Mouse (Mus musculus) frontal cortex, adult (tissue): ENCODE data around the gene Rhoh.

Source experiments
- ATAC-seq: cut with Nextera tagmentation; 2 replicates; pipeline ENCODE4 v1.9.2; 2017; ENCODE audit warnings: mild to moderate bottlenecking, moderate library complexity, mixed read lengths; ENCODE audit not compliant: low TSS enrichment

Gene Rhoh

DNA sequence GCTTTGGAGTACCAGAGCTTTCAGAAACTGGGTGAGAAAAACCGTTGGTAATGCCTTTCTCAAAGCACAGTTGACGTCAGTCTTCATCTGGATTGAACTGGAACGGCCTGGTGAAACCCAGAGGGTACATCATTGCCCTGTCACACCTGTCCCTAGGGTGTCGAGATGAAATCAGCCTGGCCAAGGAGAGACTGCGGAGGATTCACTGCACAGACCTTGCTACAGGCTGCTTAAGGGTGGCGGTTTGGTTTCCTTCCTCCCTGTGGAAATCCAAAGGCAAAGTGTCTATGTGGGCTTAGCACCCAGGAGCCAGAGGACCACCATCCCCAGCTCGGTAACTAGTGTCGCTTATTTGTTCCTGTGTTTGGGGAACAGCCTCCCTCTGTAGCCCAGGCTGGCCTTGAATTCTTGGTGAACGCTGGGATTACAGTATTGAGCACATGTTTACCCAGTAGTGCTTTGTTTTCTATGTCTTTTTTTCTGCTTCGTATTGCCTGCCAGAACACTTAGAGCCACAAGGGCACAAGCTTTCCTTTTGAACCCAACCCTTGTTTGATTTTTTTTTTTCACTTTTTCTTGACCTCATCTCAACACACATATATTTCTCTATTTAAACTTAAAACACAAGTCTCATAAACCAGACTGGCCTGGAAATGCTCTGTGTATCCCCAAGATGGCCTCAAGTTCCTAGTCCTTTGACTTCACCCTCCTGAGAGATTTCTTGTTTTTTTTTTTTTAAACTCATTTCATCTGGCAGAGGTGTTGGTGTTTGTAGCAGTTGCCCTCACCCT, at the start of gene Rhoh:
Rhoh (plus strand) TSS at position 60 of the 791 bp plus-strand sequence.
- ATAC-seq = no peak

DNA sequence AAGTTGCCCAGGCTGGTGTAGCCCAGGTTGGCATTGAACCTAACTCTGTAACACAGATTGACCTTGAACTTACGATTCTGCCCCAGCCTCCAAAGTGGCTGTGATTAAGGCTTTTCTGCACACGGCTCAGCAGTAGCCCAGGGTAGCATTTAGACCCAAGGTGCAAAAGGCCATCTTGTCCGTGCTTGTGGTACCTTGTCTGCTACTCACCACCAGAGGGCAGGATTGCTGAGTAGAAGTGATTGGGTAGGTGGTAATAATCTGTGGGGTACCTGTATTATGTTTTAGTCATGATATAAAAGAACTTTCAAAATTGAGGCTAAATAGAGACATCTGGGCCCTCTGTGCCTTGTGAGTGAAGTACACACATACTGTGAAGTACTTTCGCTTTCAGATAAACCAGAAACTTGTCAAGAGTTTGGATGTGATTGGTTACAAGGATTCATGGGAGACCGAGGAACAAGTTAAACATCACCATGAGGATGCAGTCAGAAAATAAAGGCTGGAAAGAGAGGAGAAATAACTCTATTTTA, 37.3 kb upstream of the Rhoh start:
- no peak for ATAC-seq

DNA sequence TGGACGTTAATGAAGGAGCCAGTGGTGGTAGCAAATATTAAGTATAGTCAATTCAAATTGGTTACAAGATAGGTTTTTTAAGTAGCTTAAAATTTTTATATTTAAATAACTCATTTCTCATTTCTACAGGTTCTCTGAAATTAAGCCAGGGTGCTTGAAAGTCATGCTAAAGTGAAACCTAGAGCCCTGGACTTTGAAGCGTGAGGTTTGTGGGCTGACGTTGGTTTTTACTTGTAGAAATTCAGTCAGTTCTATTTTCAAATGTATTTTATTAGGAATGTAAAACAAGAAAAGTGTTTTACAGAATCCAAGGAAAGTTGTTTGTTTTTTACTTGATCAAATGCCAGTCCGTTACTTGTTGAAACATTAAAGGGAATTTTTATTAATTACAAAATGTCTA, 34.5 kb upstream of the Rhoh start:
- no peak for ATAC-seq

DNA sequence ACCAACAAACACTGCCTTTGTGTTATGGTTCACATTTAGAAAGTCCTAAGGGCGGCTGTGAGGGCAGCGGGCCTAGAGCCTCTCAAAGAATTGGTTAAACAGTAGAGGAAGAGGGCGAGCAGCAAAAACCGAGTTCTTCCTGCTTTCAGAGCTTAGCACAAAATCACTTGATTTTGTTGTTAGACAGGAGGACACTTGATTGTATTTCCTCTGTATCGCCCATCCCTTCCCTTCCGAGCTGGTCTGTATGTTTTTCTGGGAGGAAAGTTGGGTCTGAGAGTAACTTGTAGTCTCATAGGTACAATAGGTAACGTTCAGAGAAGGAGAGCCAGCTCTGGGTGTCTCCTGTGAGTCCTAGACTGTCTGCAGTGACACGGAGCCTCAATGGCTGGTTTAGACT, 33.9 kb upstream of the Rhoh start:
- no peak for ATAC-seq

DNA sequence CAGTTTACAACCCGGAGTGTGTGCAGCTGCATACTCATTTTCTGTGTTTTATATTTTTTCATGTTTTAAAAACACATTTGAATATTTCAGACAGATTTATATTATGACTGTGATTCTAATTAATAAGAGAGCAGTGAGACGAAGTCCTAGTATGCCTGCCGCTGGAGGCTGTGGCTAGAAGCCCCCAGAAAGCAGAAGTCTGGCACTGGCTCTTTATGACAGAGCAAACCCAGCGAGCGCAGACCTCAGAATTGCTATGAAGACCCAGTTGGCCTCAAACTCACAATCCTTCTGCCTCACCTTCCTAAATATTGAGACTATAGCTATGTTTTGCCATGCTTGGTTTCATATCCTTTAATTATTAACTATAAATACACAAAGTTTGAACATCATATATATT, 32.8 kb upstream of the Rhoh start:
- no peak for ATAC-seq

DNA sequence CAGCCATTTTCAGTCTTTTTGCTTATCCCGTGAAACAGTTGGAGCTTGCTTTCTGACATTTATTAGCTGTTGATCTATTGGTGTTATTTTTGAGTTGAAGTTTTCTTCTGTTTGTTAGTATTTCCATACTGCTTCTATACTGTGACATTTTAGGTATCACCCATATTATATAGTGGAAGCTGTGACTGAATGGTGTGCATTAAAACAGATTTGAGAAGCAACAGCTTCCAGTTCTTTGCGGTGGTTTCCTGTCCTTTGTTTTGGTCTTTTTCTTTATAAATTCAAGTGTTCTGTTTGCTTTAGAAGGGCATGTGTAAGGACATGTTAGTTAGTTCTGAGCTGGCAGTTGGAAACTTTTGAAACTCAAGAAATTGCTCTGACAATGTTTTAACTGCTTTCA, 32.0 kb upstream of the Rhoh start:
- ATAC-seq = no peak

DNA sequence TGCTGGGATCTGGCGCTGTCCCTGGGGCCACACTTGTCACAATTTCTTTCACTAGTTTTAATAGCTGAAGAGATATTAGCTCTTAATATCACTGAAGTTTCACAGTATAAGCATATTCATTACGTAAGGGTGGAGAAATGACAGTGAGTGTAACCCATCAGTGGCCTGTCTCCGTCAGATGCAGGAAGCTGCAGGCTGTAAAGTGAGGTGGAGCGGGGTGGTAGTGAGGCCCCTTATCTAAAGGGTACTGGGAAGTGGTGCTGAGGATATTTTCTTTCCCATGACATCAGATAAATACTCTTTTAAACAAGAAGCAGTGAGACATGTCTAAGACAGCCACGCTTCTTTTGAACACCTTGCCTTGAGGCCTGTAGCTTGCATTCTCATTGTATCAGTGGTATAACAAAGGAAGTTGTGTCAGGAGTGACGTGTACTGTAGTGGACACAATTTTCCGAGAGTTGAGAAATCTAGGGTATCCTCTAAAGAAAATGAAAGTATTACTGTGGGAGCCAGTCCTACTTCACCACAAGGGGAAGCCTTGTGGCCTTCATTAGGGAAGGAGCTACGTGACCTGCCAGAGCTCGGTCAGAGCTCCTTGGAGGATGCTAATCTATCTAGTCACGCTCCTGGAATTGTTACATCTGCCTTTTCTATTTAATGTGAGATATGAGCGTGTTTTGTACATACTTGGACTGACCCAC, 28.9 kb upstream of the Rhoh start:
- ATAC-seq = no peak

DNA sequence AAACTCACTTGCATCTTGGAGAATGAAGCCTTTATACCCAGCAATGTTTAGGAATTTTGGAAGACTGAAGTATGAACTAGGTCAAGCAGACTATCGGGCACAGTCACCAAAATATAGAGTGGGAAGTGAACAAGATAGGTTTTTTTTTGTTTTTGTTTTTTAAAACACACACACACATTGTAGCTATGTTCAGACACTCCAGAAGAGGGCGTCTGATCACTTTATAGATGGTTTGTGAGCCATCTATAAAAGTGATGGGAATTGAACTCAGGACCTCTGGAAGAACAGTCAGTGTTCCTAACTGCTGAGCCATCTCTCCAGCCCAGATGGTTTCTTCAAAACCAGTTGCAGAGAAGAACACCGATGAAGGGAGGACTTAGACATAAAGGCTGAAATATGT, 27.9 kb upstream of the Rhoh start:
- no peak for ATAC-seq

DNA sequence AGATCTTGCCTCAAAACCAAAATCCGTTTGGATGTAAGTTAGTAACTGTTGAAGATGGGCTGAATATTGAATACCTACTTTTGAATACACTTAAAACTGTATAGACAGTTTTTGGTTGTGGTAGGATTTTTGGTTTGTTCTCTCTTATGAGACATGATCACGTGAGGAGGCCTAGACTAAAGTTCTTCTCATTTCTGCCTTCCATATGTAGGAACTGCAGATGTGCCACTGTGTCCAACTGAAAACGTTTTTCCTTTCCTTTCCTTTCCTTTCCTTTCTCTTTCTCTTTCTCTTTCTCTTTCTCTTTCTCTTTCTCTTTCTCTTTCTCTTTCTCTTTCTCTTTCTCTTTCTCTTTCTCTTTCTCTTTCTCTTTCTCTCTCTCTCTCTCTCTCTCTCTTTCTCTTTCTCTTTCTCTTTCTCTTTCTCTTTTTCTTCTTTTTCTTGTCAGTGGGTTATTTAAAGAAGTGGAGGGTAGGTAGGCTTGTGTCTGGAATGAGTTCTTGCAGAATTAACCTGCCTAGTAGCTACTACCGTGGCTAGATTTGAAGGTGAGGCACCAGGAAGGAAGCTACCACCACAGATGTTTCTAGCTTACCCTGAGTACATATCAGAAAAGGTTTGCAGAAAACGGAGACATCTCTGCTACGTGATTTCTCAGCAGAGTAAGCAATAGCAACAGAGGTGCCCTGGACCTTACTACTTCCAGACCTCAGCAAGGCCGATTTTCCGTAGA, 27.1 kb upstream of the Rhoh start:
- no peak for ATAC-seq

DNA sequence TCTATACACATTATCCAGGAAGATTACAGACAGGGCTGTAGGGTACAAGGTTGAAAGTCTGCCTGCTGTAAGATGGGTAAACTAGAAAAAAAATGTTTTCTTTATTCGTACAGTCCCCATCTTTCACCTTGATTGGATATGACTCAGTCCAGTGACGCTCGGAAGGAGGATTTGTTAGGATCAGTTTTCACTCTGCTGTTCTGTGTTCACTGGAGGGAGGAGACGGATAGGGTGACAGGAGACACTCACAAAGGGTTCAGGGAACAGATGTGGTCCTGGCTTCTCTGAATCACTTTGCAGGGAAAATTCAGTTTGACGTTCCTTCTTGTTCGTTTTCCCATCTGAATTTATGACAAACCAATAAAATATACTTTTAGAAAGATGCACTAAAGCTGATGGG, 23.0 kb upstream of the Rhoh start:
- no peak for ATAC-seq

DNA sequence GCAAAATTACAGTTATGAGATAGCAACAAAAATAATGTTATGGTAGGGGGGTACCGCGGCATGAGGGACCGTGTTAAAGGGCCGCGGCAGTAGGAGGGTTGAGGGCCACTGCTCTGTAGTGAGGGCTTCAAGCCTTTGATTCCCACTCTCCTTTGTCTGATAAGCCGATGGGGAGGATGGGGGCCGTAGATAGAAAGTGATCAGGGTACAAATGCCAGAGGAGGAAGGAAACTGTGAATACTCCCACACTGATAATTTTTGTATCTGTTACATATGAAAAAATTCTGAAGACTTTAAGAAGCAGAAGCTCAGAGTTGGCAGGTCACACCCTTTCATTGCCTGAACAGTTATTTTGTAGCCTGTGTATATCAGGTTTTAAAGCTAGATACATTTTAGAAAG, 18.1 kb upstream of the Rhoh start:
- ATAC-seq = no peak

DNA sequence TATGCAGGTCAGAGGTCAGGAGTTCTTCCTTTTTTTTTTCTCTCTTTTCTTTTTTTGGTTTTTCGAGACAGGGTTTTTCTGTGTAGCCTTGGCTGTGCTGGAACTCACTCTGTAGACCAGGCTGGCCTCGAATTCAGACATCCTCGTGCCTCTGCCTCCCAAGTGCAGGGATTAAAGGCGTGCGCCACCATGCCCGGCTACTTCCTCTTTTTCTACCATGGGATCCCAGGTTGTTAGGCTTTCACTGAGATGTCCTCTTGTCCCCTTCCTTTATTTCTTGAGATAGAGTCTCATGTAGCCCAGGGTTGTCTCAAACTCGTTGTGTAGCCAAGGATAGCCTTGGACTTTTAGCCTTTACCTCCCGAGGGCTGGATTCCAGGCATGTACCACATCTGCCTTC, 14.5 kb upstream of the Rhoh start:
- no peak for ATAC-seq

DNA sequence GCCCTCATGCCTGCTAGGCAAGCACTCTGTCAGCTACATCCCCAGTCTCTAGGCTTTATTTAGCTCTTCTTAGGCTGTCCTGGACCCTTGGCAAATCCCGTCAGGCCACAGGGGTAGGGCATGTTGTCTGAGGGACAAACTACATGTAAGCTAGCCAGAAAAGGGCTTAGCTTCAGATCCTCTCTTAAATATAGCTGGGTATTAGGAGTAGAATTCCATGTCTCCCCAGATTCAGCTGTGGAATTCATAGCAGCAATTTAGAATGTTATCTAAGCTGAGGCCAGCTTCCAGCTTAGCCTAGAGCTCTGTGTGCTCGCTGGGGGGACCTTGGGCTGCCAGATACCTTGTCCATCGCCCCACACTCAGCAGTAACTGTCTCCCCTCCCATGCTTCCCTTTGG, 14.1 kb upstream of the Rhoh start:
- ATAC-seq = no peak

DNA sequence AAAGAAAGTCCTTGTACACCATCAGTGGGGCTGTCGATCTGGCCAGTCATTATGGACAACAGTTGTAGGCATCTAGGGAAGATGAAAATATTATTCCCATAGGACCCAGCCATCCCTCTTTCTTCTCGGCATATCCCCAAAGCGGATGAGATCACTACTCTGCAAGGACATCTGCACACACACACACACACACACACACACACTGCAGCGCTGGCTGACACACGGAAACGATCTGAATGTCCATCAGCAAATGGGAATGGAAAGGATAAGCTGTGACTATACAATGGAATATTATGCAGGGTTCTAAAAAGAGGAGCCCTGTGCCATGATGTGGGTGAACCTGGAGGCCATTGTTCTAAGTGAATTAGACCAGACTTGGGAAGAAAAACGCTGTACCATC, 13.4 kb upstream of the Rhoh start:
- no peak for ATAC-seq

DNA sequence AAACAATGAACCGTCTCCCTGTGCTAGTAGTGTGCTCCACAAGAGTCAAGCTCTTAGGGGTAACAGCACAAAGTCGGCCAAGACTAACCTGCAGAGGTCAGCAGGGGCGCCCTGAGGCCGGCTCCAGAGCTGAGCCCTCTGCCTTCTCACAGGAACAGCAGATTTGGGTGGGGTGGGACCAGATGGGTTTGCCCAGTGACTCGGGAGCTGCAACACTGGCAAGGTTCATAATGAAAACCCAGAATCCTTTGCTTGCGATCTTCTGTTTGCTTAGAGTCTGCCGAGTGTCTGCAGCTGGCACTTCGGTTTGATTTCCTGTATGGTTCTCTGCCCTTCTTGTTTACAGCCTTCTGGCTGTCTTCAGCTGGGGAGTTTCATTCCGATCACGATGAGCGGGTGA, 10.2 kb upstream of the Rhoh start:
- ATAC-seq = no peak

DNA sequence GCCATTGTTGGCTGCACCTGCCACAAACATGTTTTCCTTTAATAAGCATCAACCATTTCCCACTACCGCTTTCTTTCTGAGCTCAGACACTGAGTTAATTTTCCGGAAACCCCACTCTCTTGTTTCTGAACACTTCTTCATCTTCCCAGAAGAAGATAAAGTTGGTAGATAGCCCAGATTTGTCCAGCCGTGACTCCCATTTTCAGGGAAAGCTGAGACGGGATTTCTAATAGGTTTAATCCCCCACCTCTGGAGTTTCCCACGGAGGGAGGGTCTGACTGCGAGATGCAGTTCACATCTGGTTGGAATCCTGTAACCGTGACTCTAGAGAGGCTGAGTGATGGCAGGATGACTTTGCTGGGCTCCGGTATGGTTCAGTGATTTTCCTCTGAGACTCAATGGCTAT, 6.2 kb upstream of the Rhoh start:
- no peak for ATAC-seq

DNA sequence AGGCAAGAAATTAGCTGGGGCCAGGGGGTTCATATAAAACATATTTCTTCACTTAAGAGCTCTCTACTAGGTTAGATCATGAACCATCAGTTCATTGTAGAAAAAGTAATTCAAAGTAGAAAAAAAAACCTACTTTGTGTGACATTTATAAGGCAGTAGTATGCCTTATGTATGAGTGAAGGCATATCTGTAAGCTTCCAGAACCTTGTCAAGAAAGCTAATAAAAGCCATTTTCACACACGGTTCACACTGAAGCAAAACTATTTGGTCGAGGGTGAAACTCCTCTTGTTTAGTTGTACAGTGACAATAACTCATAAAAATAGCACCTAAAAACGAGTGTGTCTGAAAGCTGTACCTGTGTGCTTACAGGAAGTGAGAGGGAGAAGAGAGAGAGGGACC, 5.4 kb upstream of the Rhoh start:
- ATAC-seq = no peak

DNA sequence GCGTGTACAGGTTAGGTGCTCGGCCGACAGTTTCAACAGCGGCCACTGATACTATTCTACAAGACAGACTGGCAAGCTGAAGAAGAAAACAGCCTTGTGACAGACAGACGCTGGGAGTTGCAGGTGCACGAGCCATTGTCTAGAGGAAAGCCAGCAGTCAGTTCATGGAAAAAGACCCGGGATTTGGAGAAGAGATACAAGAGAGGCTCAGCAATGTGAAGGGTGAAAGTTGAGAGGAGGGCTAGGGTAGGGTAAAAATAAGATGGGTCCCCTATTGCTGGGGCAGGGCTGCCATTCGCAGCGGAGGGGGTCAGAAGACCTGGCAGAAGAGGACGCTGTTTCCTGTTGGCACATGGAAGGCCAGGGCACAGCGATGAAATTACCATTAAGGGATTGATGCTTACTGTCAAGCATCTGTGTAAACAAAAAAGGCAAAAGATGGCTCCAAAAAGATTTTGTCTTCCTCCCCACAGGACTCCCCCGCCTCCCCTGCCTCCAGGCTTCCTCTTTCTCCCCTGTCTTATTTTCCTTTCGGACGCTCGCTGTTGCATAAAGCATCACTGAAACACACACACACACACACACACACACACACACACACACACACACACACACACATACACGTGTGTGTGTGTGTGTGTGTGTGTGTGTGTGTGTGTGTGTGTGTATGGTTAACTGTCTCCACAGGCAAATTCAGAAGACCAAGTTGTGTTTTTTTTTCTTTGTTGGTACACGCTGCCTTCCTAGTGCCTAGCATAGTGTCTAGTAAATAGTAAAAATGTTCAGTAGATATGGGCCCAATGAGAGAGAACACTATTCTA, 4.2 kb upstream of the Rhoh start:
- no peak for ATAC-seq

DNA sequence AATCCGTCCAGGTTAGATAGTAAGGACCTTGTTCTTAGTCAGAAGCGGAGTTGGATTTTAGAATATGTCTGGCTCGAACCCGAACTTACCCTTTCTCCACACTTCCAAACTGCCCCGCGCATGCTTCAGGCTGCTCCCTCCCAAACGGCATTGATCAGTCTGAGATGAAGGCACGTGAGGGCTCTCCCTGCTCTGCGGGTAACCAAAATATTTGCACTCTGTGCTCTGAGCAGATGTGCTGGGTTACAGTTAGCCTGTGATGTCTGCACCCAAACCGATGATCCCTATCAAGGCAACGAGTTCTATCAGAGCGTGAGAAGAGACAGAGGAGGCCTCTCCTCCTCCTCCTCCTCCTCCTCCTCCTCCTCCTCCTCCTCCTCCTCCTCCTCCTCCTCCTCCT, 3.1 kb upstream of the Rhoh start:
- ATAC-seq = no peak

DNA sequence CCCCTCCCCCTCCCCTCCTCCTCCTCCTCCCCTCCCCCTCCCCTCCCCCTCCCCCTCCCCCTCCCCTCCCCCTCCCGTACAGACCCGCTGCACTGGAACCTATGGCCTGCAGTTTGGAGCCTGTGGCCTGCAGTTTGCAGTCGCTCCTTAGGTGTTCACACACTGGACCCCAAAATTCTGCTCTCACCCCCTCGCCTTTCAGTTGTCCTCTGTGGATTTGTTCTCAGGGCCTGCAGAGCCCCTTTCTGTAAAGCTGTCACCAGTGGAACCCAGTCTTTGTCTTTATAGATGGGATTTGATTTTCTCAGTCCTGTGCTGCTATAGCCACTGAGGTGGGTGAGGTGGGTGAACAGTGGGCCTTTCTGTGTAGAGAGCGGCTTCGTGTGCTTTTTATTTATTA, 2.7 kb upstream of the Rhoh start:
- no peak for ATAC-seq

DNA sequence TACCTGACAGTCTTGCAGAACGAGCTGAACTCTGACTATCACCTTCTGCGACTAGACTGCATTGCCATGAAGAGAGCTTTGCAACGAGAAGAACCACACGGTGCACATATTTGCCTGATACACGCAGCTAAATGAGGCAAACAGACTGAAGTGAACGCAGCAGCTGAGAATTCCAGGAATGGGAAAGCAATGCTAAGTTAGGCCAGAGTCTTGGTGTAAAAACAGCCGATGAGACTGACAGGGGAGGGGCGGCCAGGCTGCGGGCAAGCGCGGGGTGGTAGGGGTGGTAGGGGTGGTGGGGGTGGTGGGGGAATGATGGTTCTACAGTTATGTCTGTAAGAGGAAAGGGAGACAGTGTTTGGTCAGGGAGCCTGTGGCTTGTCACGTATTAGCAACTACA, 2.1 kb upstream of the Rhoh start:
- ATAC-seq = no peak

DNA sequence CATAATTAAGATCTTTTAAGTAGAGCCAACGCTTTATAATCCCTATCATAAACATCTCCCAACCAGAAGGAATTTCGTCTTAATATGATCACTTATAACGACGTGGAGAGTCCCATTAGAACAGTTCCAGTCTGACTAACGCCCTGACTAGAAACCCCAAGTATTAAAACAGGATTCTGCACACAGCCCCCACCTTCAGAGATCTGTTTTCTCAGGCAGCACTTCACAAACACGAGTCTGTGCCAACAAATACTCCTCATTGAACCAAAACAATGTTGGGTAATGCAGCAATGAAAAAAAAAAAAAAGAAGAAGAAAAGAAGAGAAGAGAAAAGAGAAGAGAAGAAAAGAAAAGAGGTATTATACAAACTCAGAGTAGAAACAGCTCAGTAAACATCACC, 1.6 kb upstream of the Rhoh start:
- no peak for ATAC-seq
